Mouse (Mus musculus): ENCODE measurements around the gene Prss36. TPM values are rescaled to one million over a fixed set of nuclear protein-coding genes. Genes with fewer than 3 reads are reported as not detected.

Gene Prss36
- polyA plus RNA-seq, 1 experiment from 2014 or later = 8.8 TPM

GRCm38 (mm10) chr7:127927726-127928125 lies 18.8 kb downstream of the Prss36 start:
- Histone ChIP-seq H3K4me2 (ENCODE audit: low read depth, low read length) (no peak overlapping the region; the same call in 1 of the 2 replicates), H3K36me3 (ENCODE audit: control insufficient read depth, insufficient read depth) (peaks cover 6% of the 10 kb centered on the region; the same call in 1 of the 2 replicates), H3K4me1 (ENCODE audit: control insufficient read depth, insufficient read depth, low read length) (peaks cover 7% of the 10 kb centered on the region; the same call in 1 of the 2 replicates), H3K27me3 (ENCODE audit: control insufficient read depth, insufficient read depth, low read length) (peaks cover 12% of the 10 kb centered on the region), H3K4me3 (ENCODE audit: low read length) (no peak overlapping the region), H3K9me3 (replicated peaks; ENCODE audit: control insufficient read depth, low read length) (no peaks in the 10 kb centered on the region), H3K9ac (ENCODE audit: low read length) (no peak overlapping the region), H3K27ac (ENCODE audit: low read length) (no peak overlapping the region)
- WGBS = 86% methylated on average over 11 of the region's 11 CpGs
- no peak for ATAC-seq (replicated peaks; ENCODE audit: extremely low read depth, insufficient read depth, low FRiP score)

DNA sequence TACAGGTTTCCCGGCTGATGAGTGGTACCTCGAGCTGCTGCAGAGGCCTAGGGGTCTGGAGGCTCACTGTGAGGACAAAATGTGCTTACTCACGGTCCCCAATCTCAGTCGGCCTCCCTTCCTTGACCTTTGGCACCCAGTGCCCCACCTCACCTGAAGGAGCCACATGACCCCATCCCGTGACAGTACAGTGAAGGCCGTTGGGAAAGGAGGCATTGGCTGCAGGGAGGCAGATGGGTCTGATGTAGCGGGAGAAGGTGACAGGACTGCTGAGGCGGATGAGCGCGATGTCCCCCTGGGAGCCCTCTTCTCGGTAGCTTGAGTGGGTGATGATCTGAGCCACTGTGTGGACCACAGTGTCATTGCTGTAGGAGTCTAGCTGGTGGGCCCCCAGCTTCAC lies 19.7 kb downstream of the Prss36 start:
- Histone ChIP-seq H3K4me1 (ENCODE audit: control insufficient read depth, insufficient read depth, low read length) (peaks cover 7% of the 10 kb centered on the region; the same call in 1 of the 2 replicates), H3K27me3 (ENCODE audit: control insufficient read depth, insufficient read depth, low read length) (peaks cover 12% of the 10 kb centered on the region), H3K4me2 (ENCODE audit: low read depth, low read length) (no peak overlapping the region), H3K36me3 (ENCODE audit: control insufficient read depth, insufficient read depth) (peaks cover 6% of the 10 kb centered on the region; the same call in 1 of the 2 replicates), H3K27ac (ENCODE audit: low read length) (no peak overlapping the region), H3K4me3 (ENCODE audit: low read length) (no peak overlapping the region), H3K9me3 (replicated peaks; ENCODE audit: control insufficient read depth, low read length) (no peaks in the 10 kb centered on the region), H3K9ac (ENCODE audit: low read length) (no peak overlapping the region)
- 82% methylated on average over 11 of the region's 11 CpGs for WGBS
- ATAC-seq (replicated peaks; ENCODE audit: extremely low read depth, insufficient read depth, low FRiP score) = no peak

GRCm38 (mm10) chr7:127926066-127926465 lies 20.5 kb downstream of the Prss36 start:
- Histone ChIP-seq H3K4me1 (ENCODE audit: control insufficient read depth, insufficient read depth, low read length) (peaks cover 3% of the 10 kb centered on the region; the same call in 1 of the 2 replicates), H3K36me3 (ENCODE audit: control insufficient read depth, insufficient read depth) (peaks cover 6% of the 10 kb centered on the region; the same call in 1 of the 2 replicates), H3K4me3 (ENCODE audit: low read length) (no peak overlapping the region), H3K4me2 (ENCODE audit: low read depth, low read length) (no peak overlapping the region), H3K9ac (ENCODE audit: low read length) (no peak overlapping the region), H3K9me3 (replicated peaks; ENCODE audit: control insufficient read depth, low read length) (no peaks in the 10 kb centered on the region), H3K27ac (ENCODE audit: low read length) (no peak overlapping the region), H3K27me3 (ENCODE audit: control insufficient read depth, insufficient read depth, low read length) (peaks cover 12% of the 10 kb centered on the region)
- 90% methylated on average over 8 of the region's 8 CpGs for WGBS
- ATAC-seq (replicated peaks; ENCODE audit: extremely low read depth, insufficient read depth, low FRiP score) = no peak

- Histone ChIP-seq H3K9ac (ENCODE audit: low read length) (no peak overlapping the region), H3K9me3 (replicated peaks; ENCODE audit: control insufficient read depth, low read length) (no peaks in the 10 kb centered on the region), H3K36me3 (ENCODE audit: control insufficient read depth, insufficient read depth) (peaks cover 6% of the 10 kb centered on the region; the same call in 1 of the 2 replicates), H3K4me3 (ENCODE audit: low read length) (no peak overlapping the region), H3K4me2 (ENCODE audit: low read depth, low read length) (no peak overlapping the region), H3K27me3 (ENCODE audit: control insufficient read depth, insufficient read depth, low read length) (peaks cover 12% of the 10 kb centered on the region), H3K27ac (ENCODE audit: low read length) (no peak overlapping the region), H3K4me1 (ENCODE audit: control insufficient read depth, insufficient read depth, low read length) (peaks cover 3% of the 10 kb centered on the region; the same call in 1 of the 2 replicates)
- ATAC-seq (replicated peaks; ENCODE audit: extremely low read depth, insufficient read depth, low FRiP score) = no peak
- WGBS = 67% methylated on average over 5 of the region's 5 CpGs
These were observed 21.3 kb downstream of the Prss36 start for GRCm38 (mm10) chr7:127925252-127925651.

DNA sequence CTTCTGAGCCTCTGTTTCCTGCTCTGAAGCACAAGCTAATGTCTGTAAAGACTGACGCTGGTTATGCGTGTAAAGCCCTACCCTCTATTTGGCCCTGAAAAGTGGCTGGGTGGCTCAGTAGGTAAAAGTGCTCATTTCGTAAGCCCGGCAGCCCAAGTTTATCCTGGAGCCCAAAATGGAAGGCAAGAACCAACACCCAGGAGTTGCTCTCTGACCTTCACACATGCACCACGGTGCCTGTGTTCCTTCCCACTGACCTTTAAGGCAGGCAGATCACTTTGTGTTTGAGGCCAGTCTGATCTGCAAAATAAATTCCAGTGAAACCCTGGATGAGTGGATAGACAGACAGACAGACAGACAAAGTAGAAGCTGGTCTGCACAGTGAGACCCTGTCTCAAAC lies 22.8 kb downstream of the Prss36 start:
- 79% methylated on average over 5 of the region's 5 CpGs for WGBS
- ATAC-seq (replicated peaks; ENCODE audit: extremely low read depth, insufficient read depth, low FRiP score) = no peak
- no peak overlapping the region for H3K9ac ChIP-seq (ENCODE audit: low read length)
- H3K4me1 ChIP-seq (ENCODE audit: control insufficient read depth, insufficient read depth, low read length) = no peaks in the 10 kb centered on the region
- H3K27ac ChIP-seq (ENCODE audit: low read length) = no peak overlapping the region
- peaks cover 6% of the 10 kb centered on the region; the same call in 1 of the 2 replicates for H3K36me3 ChIP-seq (ENCODE audit: control insufficient read depth, insufficient read depth)
- H3K27me3 ChIP-seq (ENCODE audit: control insufficient read depth, insufficient read depth, low read length) = peaks cover 6% of the 10 kb centered on the region
- H3K4me2 ChIP-seq (ENCODE audit: low read depth, low read length) = no peak overlapping the region
- no peaks in the 10 kb centered on the region for H3K9me3 ChIP-seq (replicated peaks; ENCODE audit: control insufficient read depth, low read length)
- H3K4me3 ChIP-seq (ENCODE audit: low read length) = no peak overlapping the region

- WGBS = 71% methylated on average over 6 of the region's 6 CpGs
- no peak overlapping the region for H3K9ac ChIP-seq (ENCODE audit: low read length)
- no peak overlapping the region for H3K4me2 ChIP-seq (ENCODE audit: low read depth, low read length)
- no peaks in the 10 kb centered on the region for H3K27me3 ChIP-seq (ENCODE audit: control insufficient read depth, insufficient read depth, low read length)
- H3K4me1 ChIP-seq (ENCODE audit: control insufficient read depth, insufficient read depth, low read length) = no peaks in the 10 kb centered on the region
- H3K4me3 ChIP-seq (ENCODE audit: low read length) = no peak overlapping the region
- H3K9me3 ChIP-seq (replicated peaks; ENCODE audit: control insufficient read depth, low read length) = no peaks in the 10 kb centered on the region
- peaks cover 6% of the 10 kb centered on the region; the same call in 1 of the 2 replicates for H3K36me3 ChIP-seq (ENCODE audit: control insufficient read depth, insufficient read depth)
- ATAC-seq (replicated peaks; ENCODE audit: extremely low read depth, insufficient read depth, low FRiP score) = no peak
- H3K27ac ChIP-seq (ENCODE audit: low read length) = no peak overlapping the region
These were observed 23.9 kb downstream of the Prss36 start for GRCm38 (mm10) chr7:127922451-127923275.

DNA sequence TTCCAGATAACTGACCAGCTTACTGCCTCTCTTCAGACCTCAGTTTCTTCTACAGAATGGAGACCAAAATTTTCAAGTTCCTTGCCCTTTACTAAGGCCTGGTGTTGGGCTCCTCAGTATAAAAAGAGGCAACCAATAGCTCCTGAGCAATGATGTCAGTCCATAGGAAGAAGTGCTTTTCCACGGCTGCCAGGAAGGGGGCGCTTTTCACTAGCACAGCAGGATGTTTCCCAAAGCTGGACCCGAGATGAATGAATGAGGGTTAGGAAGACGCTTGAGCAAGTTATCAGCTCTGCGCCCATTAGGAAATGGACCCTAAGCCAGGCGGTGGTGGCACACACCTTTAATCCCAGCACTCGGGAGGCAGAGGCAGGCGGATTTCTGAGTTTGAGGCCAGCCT lies 25.0 kb downstream of the Prss36 start:
- Histone ChIP-seq H3K4me3 (ENCODE audit: low read length) (no peak overlapping the region), H3K9ac (ENCODE audit: low read length) (no peak overlapping the region), H3K27ac (ENCODE audit: low read length) (no peak overlapping the region), H3K4me2 (ENCODE audit: low read depth, low read length) (no peak overlapping the region), H3K36me3 (ENCODE audit: control insufficient read depth, insufficient read depth) (peaks cover 11% of the 10 kb centered on the region), H3K4me1 (ENCODE audit: control insufficient read depth, insufficient read depth, low read length) (no peaks in the 10 kb centered on the region), H3K27me3 (ENCODE audit: control insufficient read depth, insufficient read depth, low read length) (no peaks in the 10 kb centered on the region), H3K9me3 (replicated peaks; ENCODE audit: control insufficient read depth, low read length) (no peaks in the 10 kb centered on the region)
- no peak for ATAC-seq (replicated peaks; ENCODE audit: extremely low read depth, insufficient read depth, low FRiP score)
- WGBS = 66% methylated on average over 8 of the region's 8 CpGs

DNA sequence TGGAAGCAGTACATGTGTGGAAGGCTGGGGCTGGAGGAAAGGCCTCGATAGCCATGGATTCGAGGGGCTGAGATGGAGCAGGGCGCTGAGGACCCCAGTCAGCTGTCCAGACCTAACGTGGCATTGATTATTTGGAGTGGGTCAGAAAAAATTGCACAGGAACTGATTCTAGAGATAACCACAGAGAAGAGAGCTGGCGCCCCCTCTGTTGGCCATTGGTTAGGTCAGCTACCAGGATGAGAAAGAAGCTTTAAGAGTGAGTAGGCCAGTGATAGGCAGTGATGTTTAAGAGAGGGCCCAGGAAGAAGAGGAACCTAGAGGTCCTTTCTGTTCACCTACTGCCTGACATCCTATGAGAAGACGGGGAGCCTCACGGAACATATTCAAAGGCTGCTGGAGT lies 27.2 kb downstream of the Prss36 start:
- Histone ChIP-seq H3K36me3 (ENCODE audit: control insufficient read depth, insufficient read depth) (peaks cover 12% of the 10 kb centered on the region), H3K4me1 (ENCODE audit: control insufficient read depth, insufficient read depth, low read length) (no peaks in the 10 kb centered on the region), H3K4me3 (ENCODE audit: low read length) (no peak overlapping the region), H3K4me2 (ENCODE audit: low read depth, low read length) (no peak overlapping the region), H3K9me3 (replicated peaks; ENCODE audit: control insufficient read depth, low read length) (no peaks in the 10 kb centered on the region), H3K27me3 (ENCODE audit: control insufficient read depth, insufficient read depth, low read length) (no peaks in the 10 kb centered on the region), H3K27ac (ENCODE audit: low read length) (no peak overlapping the region), H3K9ac (ENCODE audit: low read length) (no peak overlapping the region)
- ATAC-seq (replicated peaks; ENCODE audit: extremely low read depth, insufficient read depth, low FRiP score) = no peak
- 74% methylated on average over 7 of the region's 7 CpGs for WGBS

- peaks cover 1% of the 10 kb centered on the region for H3K4me1 ChIP-seq (ENCODE audit: control insufficient read depth, insufficient read depth, low read length)
- no peaks in the 10 kb centered on the region for H3K27me3 ChIP-seq (ENCODE audit: control insufficient read depth, insufficient read depth, low read length)
- peaks cover 12% of the 10 kb centered on the region for H3K36me3 ChIP-seq (ENCODE audit: control insufficient read depth, insufficient read depth)
- WGBS = 55% methylated on average over 3 of the region's 3 CpGs
- ATAC-seq (replicated peaks; ENCODE audit: extremely low read depth, insufficient read depth, low FRiP score) = no peak
- H3K9me3 ChIP-seq (replicated peaks; ENCODE audit: control insufficient read depth, low read length) = no peaks in the 10 kb centered on the region
- no peak overlapping the region for H3K4me3 ChIP-seq (ENCODE audit: low read length)
- no peak overlapping the region for H3K4me2 ChIP-seq (ENCODE audit: low read depth, low read length)
- H3K9ac ChIP-seq (ENCODE audit: low read length) = no peak overlapping the region
- no peak overlapping the region for H3K27ac ChIP-seq (ENCODE audit: low read length)
These were observed 28.3 kb downstream of the Prss36 start for GRCm38 (mm10) chr7:127918203-127918602.

Data from heart, embryonic 16.5 days (tissue).